ENCODE assay signal across 28 mouse cellular contexts in genomic region chr9:95254162-95254561, GRCm38 (mm10).
DNase-seq lines count a peak whose midpoint lies in the region; ATAC-seq and TF ChIP-seq lines count a peak whose summit lies in the region.
"Had no signal": no experiment of that assay in that cellular context is flagged by ENCODE, and none has a peak within 500 bp of the region (broad histone marks: within the 10 kb centered on the region; RNA-seq: fewer than 3 reads in every experiment).

No protein-coding gene starts in this region.

- H3K4me3 ChIP-seq in forebrain, embryonic 11.5 days (ENCODE audit: low read depth, low read length): no peak overlapping the region
- no peak overlapping the region for H3K4me3 ChIP-seq in forebrain, embryonic 13.5 days
- H3K4me3 ChIP-seq in layer of hippocampus, adult 2 months: no peak overlapping the region
- no peak overlapping the region for H3K4me3 ChIP-seq in midbrain, embryonic 16.5 days (ENCODE audit: low read depth, low read length)
- H3K4me3 ChIP-seq: embryonic facial prominence, embryonic 12.5 days; embryonic facial prominence, embryonic 15.5 days; erythroblast, embryonic 14.5 days; forebrain, embryonic 15.5 days; heart, adult 2 months; heart, embryonic 10.5 days; heart, embryonic 13.5 days; hindbrain, embryonic 13.5 days; intestine, embryonic 15.5 days had no signal

- no peaks in the 10 kb centered on the region for H3K4me1 ChIP-seq in forebrain, embryonic 11.5 days (replicated peaks; ENCODE audit: control insufficient read depth, insufficient read depth, low read length)
- no peaks in the 10 kb centered on the region for H3K4me1 ChIP-seq in forebrain, embryonic 13.5 days
- H3K4me1 ChIP-seq in midbrain, embryonic 16.5 days (ENCODE audit: control insufficient read depth, insufficient read depth, low read length): no peaks in the 10 kb centered on the region
- H3K4me1 ChIP-seq: embryonic facial prominence, embryonic 12.5 days; embryonic facial prominence, embryonic 15.5 days; forebrain, embryonic 15.5 days; heart, embryonic 10.5 days; hindbrain, embryonic 13.5 days; intestine, embryonic 15.5 days had no signal

- whole genome bisulfite sequencing in forebrain, embryonic 11.5 days: 89% methylated on average over 4 of the region's 4 CpGs
- WGBS in forebrain, embryonic 13.5 days: 77% methylated on average over 4 of the region's 4 CpGs
- 79% methylated on average over 4 of the region's 4 CpGs for WGBS in midbrain, embryonic 16.5 days

- no peak overlapping the region for H3K4me2 ChIP-seq in forebrain, embryonic 11.5 days (ENCODE audit: low read depth, low read length, severe bottlenecking)
- H3K4me2 ChIP-seq in forebrain, embryonic 13.5 days: no peak overlapping the region
- H3K4me2 ChIP-seq in midbrain, embryonic 16.5 days (ENCODE audit: low read length): no peak overlapping the region
- H3K4me2 ChIP-seq: embryonic facial prominence, embryonic 12.5 days; embryonic facial prominence, embryonic 15.5 days; forebrain, embryonic 15.5 days; heart, embryonic 13.5 days; hindbrain, embryonic 13.5 days; intestine, embryonic 15.5 days had no signal

- peak; percentile 2 for DNase-seq in forebrain, embryonic 11.5 days (ENCODE audit: low spot score)
- DNase-seq in layer of hippocampus, adult 2 months (ENCODE audit: low spot score in 2 of 2): no peak
- DNase-seq in layer of hippocampus, postnatal 25 days (ENCODE audit: extremely low spot score in 1 of 2, low spot score in 1 of 2): no peak
- DNase-seq: adrenal gland, adult 8-10 months; adrenal gland, postnatal 25 days; B cell, adult 2 months; cerebellum, adult 18-20 months; cerebellum, adult 9-10 months; cerebellum, postnatal 14 days; gastrocnemius, postnatal 10 days; gastrocnemius, postnatal 36 days; heart, adult 2 months; kidney, adult 11 months had no signal

- H3K27me3 ChIP-seq in forebrain, embryonic 11.5 days (ENCODE audit: control insufficient read depth, insufficient read depth, low read length): no peaks in the 10 kb centered on the region
- H3K27me3 ChIP-seq in forebrain, embryonic 13.5 days: no peaks in the 10 kb centered on the region
- H3K27me3 ChIP-seq in midbrain, embryonic 16.5 days (ENCODE audit: control insufficient read depth, insufficient read depth, low read depth, low read length): no peaks in the 10 kb centered on the region
- H3K27me3 ChIP-seq: embryonic facial prominence, embryonic 12.5 days; embryonic facial prominence, embryonic 15.5 days; forebrain, embryonic 15.5 days; heart, embryonic 13.5 days; hindbrain, embryonic 13.5 days; intestine, embryonic 15.5 days had no signal

- H3K9me3 ChIP-seq in forebrain, embryonic 11.5 days (ENCODE audit: control insufficient read depth, low read length): no peaks in the 10 kb centered on the region
- H3K9me3 ChIP-seq in forebrain, embryonic 13.5 days (replicated peaks): no peaks in the 10 kb centered on the region
- no peaks in the 10 kb centered on the region for H3K9me3 ChIP-seq in midbrain, embryonic 16.5 days (replicated peaks; ENCODE audit: control insufficient read depth, low read length, poor library complexity, severe bottlenecking)
- H3K9me3 ChIP-seq: embryonic facial prominence, embryonic 15.5 days; forebrain, embryonic 15.5 days; heart, embryonic 10.5 days; heart, embryonic 13.5 days; hindbrain, embryonic 13.5 days; intestine, embryonic 15.5 days had no signal

- no peak for ATAC-seq in forebrain, embryonic 11.5 days (replicated peaks; ENCODE audit: low FRiP score)
- ATAC-seq in forebrain, embryonic 13.5 days: no peak
- 0 out of 2 replicates have a peak, but pooled peaks have one; percentile 39 for ATAC-seq in common myeloid progenitor, adult 5-6 weeks (replicated peaks; ENCODE audit: low read depth, poor library complexity, severe bottlenecking)
- peak; percentile 79 for ATAC-seq in inflammation-experienced regulatory T-cells, adult 6 months
- ATAC-seq in midbrain, embryonic 16.5 days: no peak
- ATAC-seq in megakaryocyte progenitor cell, adult 5-6 weeks (replicated peaks; ENCODE audit: poor library complexity): no peak
- ATAC-seq: activated CD4-positive, CD25-positive, alpha-beta regulatory T cell, adult 4 months; forebrain, embryonic 15.5 days; hindbrain, embryonic 16.5 days; intestine, embryonic 15.5 days had no signal

- H3K36me3 ChIP-seq in forebrain, embryonic 11.5 days (ENCODE audit: control insufficient read depth, insufficient read depth, low read length): no peaks in the 10 kb centered on the region
- no peaks in the 10 kb centered on the region for H3K36me3 ChIP-seq in forebrain, embryonic 13.5 days (ENCODE audit: poor library complexity, severe bottlenecking)
- H3K36me3 ChIP-seq in midbrain, embryonic 16.5 days (ENCODE audit: control insufficient read depth, insufficient read depth, low read length): no peaks in the 10 kb centered on the region
- H3K36me3 ChIP-seq: embryonic facial prominence, embryonic 12.5 days; embryonic facial prominence, embryonic 15.5 days; forebrain, embryonic 15.5 days; heart, embryonic 10.5 days; heart, embryonic 13.5 days; hindbrain, embryonic 13.5 days; intestine, embryonic 15.5 days had no signal

- TF ChIP-seq CTCF in layer of hippocampus, adult 2 months (conservative IDR thresholded peaks at IDR 0.05): no peak

- no peak overlapping the region for H3K9ac ChIP-seq in forebrain, embryonic 11.5 days (ENCODE audit: low read length)
- H3K9ac ChIP-seq in forebrain, embryonic 13.5 days: no peak overlapping the region
- H3K9ac ChIP-seq in midbrain, embryonic 16.5 days (ENCODE audit: low read depth, low read length): no peak overlapping the region
- H3K9ac ChIP-seq: embryonic facial prominence, embryonic 12.5 days; embryonic facial prominence, embryonic 15.5 days; forebrain, embryonic 15.5 days; heart, embryonic 13.5 days; hindbrain, embryonic 13.5 days; intestine, embryonic 15.5 days had no signal

- H3K27ac ChIP-seq in forebrain, embryonic 11.5 days (ENCODE audit: low read depth, low read length): no peak overlapping the region
- no peak overlapping the region for H3K27ac ChIP-seq in forebrain, embryonic 13.5 days
- H3K27ac ChIP-seq in layer of hippocampus, adult 2 months: peak overlapping the region; percentile 20; the same call in 1 of the 2 replicates
- no peak overlapping the region for H3K27ac ChIP-seq in midbrain, embryonic 16.5 days (ENCODE audit: low read length)
- H3K27ac ChIP-seq: embryonic facial prominence, embryonic 12.5 days; embryonic facial prominence, embryonic 15.5 days; forebrain, embryonic 15.5 days; heart, adult 2 months; heart, embryonic 10.5 days; heart, embryonic 13.5 days; hindbrain, embryonic 13.5 days; intestine, embryonic 15.5 days had no signal

Comparison
In these comparisons a context has a peak if more than half of its experiments do, and no peak if none do; other contexts are left out.
1. ATAC-seq: peak in common myeloid progenitor, adult 5-6 weeks (single experiment) and inflammation-experienced regulatory T-cells, adult 6 months (single experiment); none in forebrain, embryonic 11.5 days (single experiment), forebrain, embryonic 13.5 days (single experiment), midbrain, embryonic 16.5 days (single experiment) and megakaryocyte progenitor cell, adult 5-6 weeks (single experiment).